Mouse (Mus musculus) C2C12 (cell line): ENCODE measurements around the gene Agap3. TPM values are rescaled to one million over a fixed set of nuclear protein-coding genes. Genes with fewer than 3 reads are reported as not detected.

Experiments used
- H3K27me3 ChIP-seq: one replicate; pipeline ENCODE4 v1.6.1; 2011; ENCODE audit not compliant: control insufficient read depth, insufficient read depth, insufficient read length
- H3K36me3 ChIP-seq: one replicate; pipeline ENCODE4 v1.6.1; 2011; ENCODE audit not compliant: control insufficient read depth, insufficient read depth
- H3K4me3 ChIP-seq: one replicate; pipeline ENCODE4 v1.5.1; 2011; ENCODE audit warnings: mild to moderate bottlenecking, control low read depth; ENCODE audit not compliant: poor library complexity, insufficient read depth, severe bottlenecking
- H3K79me2 ChIP-seq: one replicate; pipeline ENCODE4 v1.6.1; 2011; ENCODE audit not compliant: control insufficient read depth, insufficient read depth
- H3K79me3 ChIP-seq: one replicate; pipeline ENCODE4 v1.6.1; 2011; ENCODE audit warnings: low read depth, control low read depth
- H3ac ChIP-seq: one replicate; pipeline ENCODE3; 2011; ENCODE audit warnings: low read depth; ENCODE audit not compliant: control insufficient read depth, insufficient read length
- CEBPB ChIP-seq: IDR thresholded peaks from one replicate; pipeline ENCODE4 v1.6.1; 2011; ENCODE audit warnings: low read depth, mild to moderate bottlenecking, control low read depth, moderate library complexity
- CTCF ChIP-seq: IDR thresholded peaks from one replicate; pipeline ENCODE4 v1.5.1; 2011; ENCODE audit not compliant: control insufficient read depth, insufficient read depth, insufficient read length
- FOSL1 ChIP-seq: IDR thresholded peaks from one replicate; pipeline ENCODE4 v1.8.0; 2011; ENCODE audit warnings: mild to moderate bottlenecking, low read length; ENCODE audit not compliant: poor library complexity, insufficient read depth, severe bottlenecking
- MAX ChIP-seq: IDR thresholded peaks from one replicate; pipeline ENCODE4 v1.6.1; 2011; ENCODE audit warnings: mild to moderate bottlenecking, control low read depth
- MYOD1 ChIP-seq: IDR thresholded peaks from one replicate; pipeline ENCODE4 v1.6.1; 2011; ENCODE audit warnings: low read depth; ENCODE audit not compliant: control insufficient read depth, insufficient read length
- MYOG ChIP-seq: IDR thresholded peaks from one replicate; pipeline ENCODE4 v1.6.1; 2011; ENCODE audit not compliant: control insufficient read depth, insufficient read length; ENCODE audit errors: extremely low read depth
- USF1 ChIP-seq: IDR thresholded peaks from one replicate; pipeline ENCODE4 v1.6.1; 2011; ENCODE audit warnings: low read depth, mild to moderate bottlenecking, control low read depth, moderate library complexity
- polyA plus RNA-seq: library from polyadenylated mRNA; unstranded; fragments of >200 nt; fragmentation: generic; extraction: Trizol; gene quantifications from one replicate; pipeline ENCODE4 v1.2.1, GENCODE M21; 2012; ENCODE audit warnings: missing spikeins

Agap3 gene
- polyA plus RNA-seq, 1 experiment: 119 TPM

DNA sequence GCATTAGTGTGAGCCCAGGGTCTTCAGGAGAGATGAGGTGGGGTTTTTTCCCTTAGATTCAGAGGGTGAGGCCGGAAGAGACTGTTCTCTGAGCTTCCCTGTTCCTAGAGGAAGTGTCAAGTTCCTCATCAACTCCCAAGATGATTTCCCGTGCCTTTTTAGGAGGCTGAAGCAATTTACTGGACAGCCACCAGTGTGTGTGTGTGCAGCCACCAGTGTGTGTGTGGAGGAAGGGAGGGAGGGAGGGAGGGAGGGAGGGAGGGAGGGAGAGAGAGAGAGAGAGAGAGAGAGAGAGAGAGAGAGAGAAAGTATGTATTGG, 2.0 kb downstream of the Agap3 start:
- Histone ChIP-seq H3K79me2 (peaks cover 69% of the 10 kb centered on the region), H3K27me3 (no peaks in the 10 kb centered on the region), H3K79me3 (peaks cover 64% of the 10 kb centered on the region), H3K36me3 (peaks cover 31% of the 10 kb centered on the region), H3K4me3 (peak overlapping the region; percentile 75), H3ac (no peak overlapping the region)
- TF ChIP-seq CTCF: no peak
- no peak for TF ChIP-seq USF1
- no peak for TF ChIP-seq FOSL1
- no peak for TF ChIP-seq MYOG
- TF ChIP-seq MYOD1: no peak
- TF ChIP-seq CEBPB: no peak
- TF ChIP-seq MAX: no peak

DNA sequence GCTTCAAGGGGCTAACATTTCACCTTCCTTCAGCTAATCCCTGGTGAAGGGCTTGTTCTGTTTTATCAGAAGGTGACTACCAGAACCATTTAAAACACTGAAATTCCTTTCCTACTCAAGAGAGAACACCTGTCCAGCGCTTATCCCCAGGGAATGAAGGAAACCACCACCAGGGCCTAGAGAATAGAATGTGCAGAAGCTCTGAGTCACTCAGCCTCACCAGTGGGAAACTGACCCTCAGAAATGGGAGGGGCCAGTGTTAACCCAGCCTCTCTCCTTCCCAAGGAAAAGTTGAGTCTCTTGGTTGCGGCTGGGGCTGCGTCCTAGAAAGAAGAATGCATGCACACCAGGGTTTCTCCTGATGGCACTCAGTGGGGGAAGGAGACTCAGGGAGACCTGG, 3.1 kb downstream of the Agap3 start:
- peak; percentile 82 for TF ChIP-seq MYOD1
- no peak for TF ChIP-seq MAX
- no peak overlapping the region for H3K4me3 ChIP-seq
- H3K36me3 ChIP-seq: peaks cover 31% of the 10 kb centered on the region
- H3ac ChIP-seq: no peak overlapping the region
- no peaks in the 10 kb centered on the region for H3K27me3 ChIP-seq
- peaks cover 81% of the 10 kb centered on the region for H3K79me2 ChIP-seq
- H3K79me3 ChIP-seq: peaks cover 73% of the 10 kb centered on the region

DNA sequence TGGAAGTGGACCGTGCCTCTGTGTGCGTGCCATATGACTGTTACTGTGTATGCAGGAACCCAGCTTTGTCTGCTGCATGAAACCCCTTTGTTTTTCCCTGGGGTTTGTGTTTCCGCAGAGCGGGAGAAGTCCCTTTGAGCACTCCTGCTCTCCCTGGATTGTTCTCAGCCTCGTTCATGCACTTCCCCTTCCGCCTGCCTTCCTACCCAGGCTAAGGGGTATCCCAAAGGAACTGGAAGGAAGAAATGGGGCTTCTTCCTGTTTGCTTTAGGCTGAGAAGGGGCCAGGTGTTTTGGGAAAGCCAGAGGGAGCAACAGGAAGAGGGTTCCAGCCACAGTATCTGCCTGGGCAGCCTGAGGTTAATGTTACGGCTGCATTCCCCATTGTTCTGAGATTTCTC, 3.6 kb downstream of the Agap3 start:
- Histone ChIP-seq H3K79me3 (peaks cover 78% of the 10 kb centered on the region), H3K27me3 (no peaks in the 10 kb centered on the region), H3ac (no peak overlapping the region), H3K36me3 (peaks cover 35% of the 10 kb centered on the region), H3K79me2 (peaks cover 86% of the 10 kb centered on the region), H3K4me3 (no peak overlapping the region)
- no peak for TF ChIP-seq CEBPB
- TF ChIP-seq USF1: no peak
- no peak for TF ChIP-seq MYOG
- no peak for TF ChIP-seq FOSL1
- TF ChIP-seq CTCF: no peak
- no peak for TF ChIP-seq MYOD1
- no peak for TF ChIP-seq MAX

- Histone ChIP-seq H3K79me3 (peaks cover 85% of the 10 kb centered on the region), H3K79me2 (peaks cover 100% of the 10 kb centered on the region), H3K27me3 (no peaks in the 10 kb centered on the region), H3ac (no peak overlapping the region), H3K36me3 (peaks cover under 1% of the 10 kb centered on the region), H3K4me3 (no peak overlapping the region)
- TF ChIP-seq MYOD1 (no peak), CTCF (no peak), USF1 (no peak)
Measured at GRCm38 (mm10) chr5:24466762-24467161, 14.8 kb downstream of the Agap3 start.

- H3K79me2 ChIP-seq: peaks cover 100% of the 10 kb centered on the region
- H3ac ChIP-seq: no peak overlapping the region
- peaks cover 74% of the 10 kb centered on the region for H3K79me3 ChIP-seq
- TF ChIP-seq CTCF (peak; percentile 87), CEBPB (no peak)
- no peak overlapping the region for H3K4me3 ChIP-seq
- no peaks in the 10 kb centered on the region for H3K27me3 ChIP-seq
- peaks cover 9% of the 10 kb centered on the region for H3K36me3 ChIP-seq
Measured at GRCm38 (mm10) chr5:24470600-24470999, 18.6 kb downstream of the Agap3 start.

GRCm38 (mm10) chr5:24472884-24473619, 21.1 kb downstream of the Agap3 start:
- Histone ChIP-seq H3K36me3 (peaks cover 25% of the 10 kb centered on the region), H3K27me3 (no peaks in the 10 kb centered on the region), H3ac (no peak overlapping the region), H3K79me2 (peaks cover 93% of the 10 kb centered on the region), H3K4me3 (no peak overlapping the region), H3K79me3 (peaks cover 63% of the 10 kb centered on the region)
- TF ChIP-seq CTCF: no peak
- TF ChIP-seq MAX: no peak
- no peak for TF ChIP-seq CEBPB
- TF ChIP-seq MYOG: no peak
- TF ChIP-seq USF1: no peak
- TF ChIP-seq FOSL1: no peak
- no peak for TF ChIP-seq MYOD1

DNA sequence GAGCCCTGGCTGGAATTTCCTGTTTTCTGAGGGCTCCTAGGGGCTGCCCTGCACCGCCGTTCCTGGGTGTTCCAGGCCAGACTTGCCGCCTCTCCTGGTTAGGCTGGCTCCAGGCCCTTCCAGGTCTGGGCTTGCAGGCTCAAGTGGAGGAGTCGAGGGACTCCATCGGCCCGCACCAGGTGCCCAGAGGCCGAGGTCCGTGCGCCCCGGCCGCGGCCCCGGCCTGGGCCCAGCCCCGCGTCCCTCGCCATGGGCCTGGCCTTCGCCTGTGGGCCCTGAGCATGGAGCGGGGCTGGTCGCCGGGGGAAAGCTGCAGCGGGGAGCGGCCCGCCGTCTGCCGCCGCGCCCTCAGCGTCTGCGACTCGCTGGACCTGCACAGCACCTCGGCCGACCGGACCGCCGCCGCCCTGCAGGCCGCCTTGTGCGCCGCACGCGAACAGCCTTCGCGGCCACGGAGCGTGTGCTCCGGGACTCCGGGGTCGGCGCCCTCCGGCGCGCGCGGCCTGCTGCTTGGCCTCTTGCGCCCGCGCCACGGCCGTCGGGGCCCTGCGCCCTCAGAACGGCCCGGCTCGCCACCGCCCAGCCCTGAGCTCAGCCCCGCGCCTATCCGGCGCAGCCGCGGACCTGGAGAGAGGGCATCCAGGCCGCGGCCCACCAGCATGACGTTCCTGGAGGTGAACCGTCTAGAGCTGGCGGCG, 22.2 kb downstream of the Agap3 start:
- H3ac ChIP-seq: no peak overlapping the region
- H3K27me3 ChIP-seq: no peaks in the 10 kb centered on the region
- H3K4me3 ChIP-seq: no peak overlapping the region
- H3K79me2 ChIP-seq: peaks cover 82% of the 10 kb centered on the region
- peaks cover 34% of the 10 kb centered on the region for H3K36me3 ChIP-seq
- TF ChIP-seq CEBPB: no peak
- peaks cover 58% of the 10 kb centered on the region for H3K79me3 ChIP-seq
